Mouse (Mus musculus): ENCODE results near the gene Mynn. TPM values are rescaled to one million over a fixed set of nuclear protein-coding genes. Genes with fewer than 3 reads are reported as not detected.

The Mynn gene
- 0.48 and 0.67 TPM in 2 replicates for polyA plus RNA-seq (2012)

GRCm38 (mm10) chr3:30602065-30602739 is at the start of gene Mynn:
Gene Mynn, plus strand, starts transcription at chr3:30602065.
- TF ChIP-seq GATA1 (IDR thresholded peaks at IDR 0.05; ENCODE audit: low read length), result no peak

- no peak for TF ChIP-seq GATA1 (IDR thresholded peaks at IDR 0.05; ENCODE audit: low read length)
Observed at GRCm38 (mm10) chr3:30553741-30554140, 48.1 kb upstream of the Mynn start.

- TF ChIP-seq GATA1 (IDR thresholded peaks at IDR 0.05; ENCODE audit: low read length), result no peak
Observed at GRCm38 (mm10) chr3:30560677-30561314, 41.1 kb upstream of the Mynn start.

- no peak for TF ChIP-seq GATA1 (IDR thresholded peaks at IDR 0.05; ENCODE audit: low read length)
Observed at GRCm38 (mm10) chr3:30573549-30573948, 28.3 kb upstream of the Mynn start.

- TF ChIP-seq GATA1 (IDR thresholded peaks at IDR 0.05; ENCODE audit: low read length), result no peak
Observed at GRCm38 (mm10) chr3:30588865-30589264, 13.0 kb upstream of the Mynn start.

GRCm38 (mm10) chr3:30592418-30592853 is 9.4 kb upstream of the Mynn start:
- TF ChIP-seq GATA1 (IDR thresholded peaks at IDR 0.05; ENCODE audit: low read length), result no peak

GRCm38 (mm10) chr3:30593719-30594485 is 8.0 kb upstream of the Mynn start:
- no peak for TF ChIP-seq GATA1 (IDR thresholded peaks at IDR 0.05; ENCODE audit: low read length)

- TF ChIP-seq GATA1 (IDR thresholded peaks at IDR 0.05; ENCODE audit: low read length), result no peak
Observed at GRCm38 (mm10) chr3:30595111-30595832, 6.6 kb upstream of the Mynn start.

GRCm38 (mm10) chr3:30597271-30597670 is 4.6 kb upstream of the Mynn start:
- no peak for TF ChIP-seq GATA1 (IDR thresholded peaks at IDR 0.05; ENCODE audit: low read length)

GRCm38 (mm10) chr3:30599711-30600545 is 1.9 kb upstream of the Mynn start, which contains the start of gene Actrt3:
Gene Actrt3, minus strand, starts transcription at chr3:30599939.
- TF ChIP-seq GATA1 (IDR thresholded peaks at IDR 0.05; ENCODE audit: low read length), result no peak

- TF ChIP-seq GATA1 (IDR thresholded peaks at IDR 0.05; ENCODE audit: low read length), result no peak
Observed at GRCm38 (mm10) chr3:30600717-30601116, 1.1 kb upstream of the Mynn start.

- TF ChIP-seq GATA1 (IDR thresholded peaks at IDR 0.05; ENCODE audit: low read length), result no peak
Observed at GRCm38 (mm10) chr3:30601175-30601574, 690 bp upstream of the Mynn start.

- no peak for TF ChIP-seq GATA1 (IDR thresholded peaks at IDR 0.05; ENCODE audit: low read length)
Observed at GRCm38 (mm10) chr3:30601610-30602064, 228 bp upstream of the Mynn start.

- TF ChIP-seq GATA1 (IDR thresholded peaks at IDR 0.05; ENCODE audit: low read length), result no peak
Observed at GRCm38 (mm10) chr3:30602740-30603098, 854 bp downstream of the Mynn start.

- no peak for TF ChIP-seq GATA1 (IDR thresholded peaks at IDR 0.05; ENCODE audit: low read length)
Observed at GRCm38 (mm10) chr3:30603256-30603655, 1.4 kb downstream of the Mynn start.

Measured in G1E-ER4 (cell line).